Mouse (Mus musculus) lung, adult 2 months (tissue): Measurements from ENCODE around the gene Ercc8.

Experiments
- CTCF ChIP-seq: fragments of 200-500 bp; IDR thresholded peaks from 2 replicates; pipeline ENCODE4 v1.5.1; 2011; ENCODE audit warnings: mild to moderate bottlenecking, low read length, control low read depth; ENCODE audit not compliant: insufficient read depth
- POLR2A ChIP-seq: fragments of 200-500 bp; IDR thresholded peaks from 2 replicates; pipeline ENCODE4 v1.6.1; 2011; ENCODE audit warnings: low read depth, mild to moderate bottlenecking, control low read depth, low read length, borderline replicate concordance; ENCODE audit errors: extremely low read depth

GRCm38 (mm10) chr13:108163912-108164311, 5.4 kb downstream of the Ercc8 start:
- TF ChIP-seq CTCF: no peak
- TF ChIP-seq POLR2A: no peak
